Mouse (Mus musculus): ENCODE results near the gene Wdr24. TPM values are rescaled to one million over a fixed set of nuclear protein-coding genes. Genes with fewer than 3 reads are reported as not detected.
"Not testable (repeated sequence)": the region's sequence is repeated elsewhere in the genome, so short reads cannot be mapped to it uniquely, and the experiment has no call there.

Gene Wdr24
- polyA plus RNA-seq, 1 experiment, result not detected

DNA sequence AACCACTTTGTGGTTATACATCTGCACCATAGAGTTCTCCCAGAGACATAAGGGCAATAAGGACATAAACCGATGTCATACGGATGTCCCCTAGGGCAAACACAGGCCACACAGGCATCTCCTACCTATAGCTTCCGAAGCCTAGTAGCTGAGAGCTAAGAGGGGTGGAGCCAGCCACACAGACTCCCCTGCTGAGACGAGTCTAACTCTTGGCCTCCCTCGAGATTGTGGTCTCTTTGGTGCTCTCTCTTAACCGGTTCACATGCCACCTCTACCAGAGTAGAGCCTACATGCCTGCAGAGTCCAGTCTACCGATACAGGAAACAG is 44.0 kb downstream of the Wdr24 start:
- no peak for TF ChIP-seq POLR2A (IDR thresholded peaks at IDR 0.05; ENCODE audit: insufficient read depth, low read depth, low read length)
- no peak overlapping the region for H3K27ac ChIP-seq (ENCODE audit: insufficient read depth, low read depth, low read length)
- WGBS, result 12% methylated on average over 7 of the region's 7 CpGs
- H3K4me3 ChIP-seq (ENCODE audit: insufficient read depth, low read depth, low read length), result peak overlapping the region; percentile 74
- H3K4me1 ChIP-seq (ENCODE audit: control insufficient read depth, insufficient read depth, low read length), result peaks cover 7% of the 10 kb centered on the region

DNA sequence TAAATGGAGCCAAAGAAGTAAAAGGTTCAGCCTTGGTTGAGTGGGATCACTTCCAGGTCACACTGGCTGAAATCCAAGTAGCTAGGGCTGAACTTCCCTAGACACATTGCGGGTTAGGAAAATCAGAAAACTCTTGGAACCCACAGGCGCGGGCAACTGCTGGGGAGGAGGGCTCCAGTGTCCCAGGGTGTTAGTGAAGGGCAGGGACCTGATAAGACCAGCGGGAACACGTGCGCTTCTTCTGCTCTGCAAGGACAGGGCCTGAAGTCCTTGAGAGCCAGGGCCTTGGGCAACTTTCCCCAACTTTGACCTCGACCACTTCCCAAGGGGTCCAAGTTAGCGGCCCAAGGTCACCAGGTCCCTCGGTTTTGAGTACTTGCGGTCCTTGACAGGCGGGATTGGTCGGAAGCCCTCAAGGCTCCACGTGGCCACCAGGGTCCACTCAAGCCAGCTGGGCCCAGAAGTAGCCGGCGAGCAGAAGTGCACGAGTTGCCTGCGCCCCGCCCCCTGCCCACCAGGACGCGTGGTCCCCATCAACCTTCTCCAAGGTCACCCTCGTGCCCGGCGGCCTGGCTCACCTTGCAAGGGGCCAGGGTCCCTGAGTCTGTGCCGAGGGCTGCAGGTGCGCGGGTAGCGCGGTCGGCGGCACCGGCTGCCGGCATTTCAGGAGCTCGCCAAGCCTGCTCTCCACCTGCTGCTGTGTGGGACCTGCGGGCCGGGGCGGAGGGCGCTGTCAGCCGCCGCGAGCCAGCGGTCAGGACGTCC is 44.6 kb downstream of the Wdr24 start:
- H3K4me3 ChIP-seq (ENCODE audit: insufficient read depth, low read depth, low read length), result peak overlapping the region; percentile 74
- under 1% methylated on average over 42 of the region's 42 CpGs for WGBS
- TF ChIP-seq POLR2A (IDR thresholded peaks at IDR 0.05; ENCODE audit: insufficient read depth, low read depth, low read length) (no peak), CTCF (IDR thresholded peaks at IDR 0.05; ENCODE audit: insufficient read depth, low read depth, low read length) (0 out of 2 replicates have a peak, but pooled peaks have one; percentile 3)
- H3K27ac ChIP-seq (ENCODE audit: insufficient read depth, low read depth, low read length), result peak overlapping the region; percentile 2; the same call in 1 of the 2 replicates
- H3K4me1 ChIP-seq (ENCODE audit: control insufficient read depth, insufficient read depth, low read length), result peaks cover 7% of the 10 kb centered on the region

- Histone ChIP-seq H3K27ac (ENCODE audit: insufficient read depth, low read depth, low read length) (peak within 1 kb of the TSS; percentile 66), H3K4me3 (ENCODE audit: insufficient read depth, low read depth, low read length) (peak within 1 kb of the TSS; percentile 74), H3K4me1 (ENCODE audit: control insufficient read depth, insufficient read depth, low read length) (peaks cover 7% of the 10 kb centered on the region)
- under 1% methylated on average over 24 of the region's 24 CpGs for WGBS
- TF ChIP-seq CTCF (IDR thresholded peaks at IDR 0.05; ENCODE audit: insufficient read depth, low read depth, low read length), result 0 out of 2 replicates have a peak, but pooled peaks have one; percentile 6
- TF ChIP-seq POLR2A (IDR thresholded peaks at IDR 0.05; ENCODE audit: insufficient read depth, low read depth, low read length), result peak; percentile 64
These were observed 45.3 kb downstream of the Wdr24 start, which contains the start of gene Mcrip2 for GRCm38 (mm10) chr17:25868601-25869191. Gene Mcrip2 (minus strand): TSS chr17:25868764.

- 84% methylated on average over 8 of the region's 8 CpGs for WGBS
- TF ChIP-seq CTCF (IDR thresholded peaks at IDR 0.05; ENCODE audit: insufficient read depth, low read depth, low read length), result no peak
- TF ChIP-seq POLR2A (IDR thresholded peaks at IDR 0.05; ENCODE audit: insufficient read depth, low read depth, low read length), result no peak
- H3K4me3 ChIP-seq (ENCODE audit: insufficient read depth, low read depth, low read length), result no peak overlapping the region
- H3K27ac ChIP-seq (ENCODE audit: insufficient read depth, low read depth, low read length), result no peak overlapping the region
- H3K4me1 ChIP-seq (ENCODE audit: control insufficient read depth, insufficient read depth, low read length), result peaks cover 10% of the 10 kb centered on the region
These were observed 46.1 kb downstream of the Wdr24 start for GRCm38 (mm10) chr17:25869498-25869897.

- H3K4me1 ChIP-seq (ENCODE audit: control insufficient read depth, insufficient read depth, low read length), result peaks cover 10% of the 10 kb centered on the region
- H3K27ac ChIP-seq (ENCODE audit: insufficient read depth, low read depth, low read length), result no peak overlapping the region
- no peak overlapping the region for H3K4me3 ChIP-seq (ENCODE audit: insufficient read depth, low read depth, low read length)
- no peak for TF ChIP-seq POLR2A (IDR thresholded peaks at IDR 0.05; ENCODE audit: insufficient read depth, low read depth, low read length)
- no peak for TF ChIP-seq CTCF (IDR thresholded peaks at IDR 0.05; ENCODE audit: insufficient read depth, low read depth, low read length)
- 92% methylated on average over 2 of the region's 2 CpGs for WGBS
These were observed 46.5 kb downstream of the Wdr24 start for GRCm38 (mm10) chr17:25869954-25870353.

GRCm38 (mm10) chr17:25871566-25871965 is 48.1 kb downstream of the Wdr24 start:
- H3K27ac ChIP-seq (ENCODE audit: insufficient read depth, low read depth, low read length); H3K4me3 ChIP-seq (ENCODE audit: insufficient read depth, low read depth, low read length): not testable (repeated sequence)
- peaks cover 17% of the 10 kb centered on the region for H3K4me1 ChIP-seq (ENCODE audit: control insufficient read depth, insufficient read depth, low read length)

DNA sequence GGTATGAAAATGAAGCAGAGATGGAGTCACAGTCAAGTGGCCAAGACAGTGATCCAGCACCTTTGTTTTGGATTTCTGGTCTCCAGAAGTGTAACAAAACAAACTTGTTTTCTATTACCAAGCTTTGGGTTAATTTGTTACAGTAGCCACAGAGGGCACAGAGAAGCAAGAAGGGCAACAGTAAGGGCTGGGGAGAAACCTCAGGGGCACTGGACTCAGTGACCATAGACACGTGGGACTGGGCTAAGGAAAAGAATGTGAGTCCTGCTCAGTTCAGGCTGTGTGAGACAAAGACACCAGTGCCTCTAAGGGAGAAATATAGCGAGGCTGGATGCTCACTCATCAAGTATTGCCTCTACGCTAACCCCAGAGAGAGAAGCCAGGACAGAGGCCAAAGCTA is 49.2 kb downstream of the Wdr24 start:
- H3K4me3 ChIP-seq (ENCODE audit: insufficient read depth, low read depth, low read length), result no peak overlapping the region
- TF ChIP-seq POLR2A (IDR thresholded peaks at IDR 0.05; ENCODE audit: insufficient read depth, low read depth, low read length) (no peak), CTCF (IDR thresholded peaks at IDR 0.05; ENCODE audit: insufficient read depth, low read depth, low read length) (no peak)
- H3K4me1 ChIP-seq (ENCODE audit: control insufficient read depth, insufficient read depth, low read length), result peaks cover 20% of the 10 kb centered on the region
- 87% methylated on average over 3 of the region's 3 CpGs for WGBS
- no peak overlapping the region for H3K27ac ChIP-seq (ENCODE audit: insufficient read depth, low read depth, low read length)

GRCm38 (mm10) chr17:25873405-25874147 is 50.1 kb downstream of the Wdr24 start:
- TF ChIP-seq POLR2A (IDR thresholded peaks at IDR 0.05; ENCODE audit: insufficient read depth, low read depth, low read length) (no peak), CTCF (IDR thresholded peaks at IDR 0.05; ENCODE audit: insufficient read depth, low read depth, low read length) (no peak)
- Histone ChIP-seq H3K4me3 (ENCODE audit: insufficient read depth, low read depth, low read length) (0 out of 2 replicates have a peak overlapping the region, but pooled peaks have one; percentile 87), H3K4me1 (ENCODE audit: control insufficient read depth, insufficient read depth, low read length) (peaks cover 22% of the 10 kb centered on the region), H3K27ac (ENCODE audit: insufficient read depth, low read depth, low read length) (peak overlapping the region; percentile 82; the same call in 1 of the 2 replicates)
- WGBS, result 80% methylated on average over 11 of the region's 11 CpGs

DNA sequence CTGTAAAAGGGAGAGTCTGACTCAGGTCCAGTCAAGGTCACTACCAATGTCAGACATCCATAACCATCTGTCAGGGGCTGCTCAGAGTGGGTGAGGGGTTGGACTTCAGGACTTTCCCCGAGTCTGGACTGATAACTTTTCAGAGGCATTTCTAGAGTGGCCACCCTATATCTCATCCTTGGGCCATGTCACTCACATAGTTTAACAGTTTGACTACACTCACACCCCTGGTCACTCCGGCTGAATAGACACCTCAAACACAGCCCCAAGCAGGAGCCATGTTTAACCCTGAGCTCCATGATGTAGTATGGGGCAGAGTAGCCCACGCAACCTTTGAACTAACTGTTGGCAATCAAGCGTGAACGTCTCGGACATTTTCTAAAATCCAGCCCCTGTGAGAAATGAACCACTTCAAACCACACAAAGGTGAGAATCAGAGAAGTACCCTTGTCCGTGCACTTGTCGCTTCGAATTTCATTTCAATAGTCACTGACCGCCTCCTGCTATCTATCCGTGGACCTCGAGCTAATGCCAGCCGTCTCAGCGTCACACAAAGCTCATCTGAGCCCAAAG is 50.8 kb downstream of the Wdr24 start:
- peak overlapping the region; percentile 82 for H3K27ac ChIP-seq (ENCODE audit: insufficient read depth, low read depth, low read length)
- H3K4me3 ChIP-seq (ENCODE audit: insufficient read depth, low read depth, low read length), result peak overlapping the region; percentile 87
- peaks cover 27% of the 10 kb centered on the region for H3K4me1 ChIP-seq (ENCODE audit: control insufficient read depth, insufficient read depth, low read length)
- 9% methylated on average over 14 of the region's 14 CpGs for WGBS
- TF ChIP-seq CTCF (IDR thresholded peaks at IDR 0.05; ENCODE audit: insufficient read depth, low read depth, low read length) (no peak), POLR2A (IDR thresholded peaks at IDR 0.05; ENCODE audit: insufficient read depth, low read depth, low read length) (no peak)
